Mouse (Mus musculus) cerebellum, postnatal 4 days (tissue): ENCODE results near the gene Csnk1g2.

Experiments used
- DNase-seq, 2 experiments: peaks; one replicate each; pipeline ENCODE4 v3.0.0; 2022; ENCODE audit warnings: low spot score in 2 of 2, mixed read lengths in 1 of 2

The Csnk1g2 gene

DNA sequence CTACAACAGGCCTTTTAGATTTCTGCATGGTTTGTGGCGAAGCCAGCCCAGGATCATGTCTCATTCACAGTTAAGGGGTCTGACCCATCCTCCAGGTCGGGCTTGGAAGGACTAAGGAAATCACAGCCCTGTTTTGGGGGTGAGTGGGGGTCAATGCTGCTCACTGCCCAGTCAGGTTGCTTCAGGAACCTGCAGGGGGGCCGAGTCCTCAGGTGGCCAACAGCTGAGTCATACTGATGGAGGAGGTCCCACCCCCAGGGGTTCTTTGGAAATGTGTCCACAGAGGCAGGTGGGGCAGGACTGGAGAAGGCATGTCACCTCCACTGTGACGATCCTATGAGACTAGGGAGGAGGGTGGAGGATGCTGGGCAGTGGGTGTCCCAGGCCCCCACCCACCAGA is 42.8 kb downstream of the Csnk1g2 start:
- no peak for DNase-seq

GRCm38 (mm10) chr10:80665981-80666733 is 43.5 kb downstream of the Csnk1g2 start:
- no peak for DNase-seq

DNA sequence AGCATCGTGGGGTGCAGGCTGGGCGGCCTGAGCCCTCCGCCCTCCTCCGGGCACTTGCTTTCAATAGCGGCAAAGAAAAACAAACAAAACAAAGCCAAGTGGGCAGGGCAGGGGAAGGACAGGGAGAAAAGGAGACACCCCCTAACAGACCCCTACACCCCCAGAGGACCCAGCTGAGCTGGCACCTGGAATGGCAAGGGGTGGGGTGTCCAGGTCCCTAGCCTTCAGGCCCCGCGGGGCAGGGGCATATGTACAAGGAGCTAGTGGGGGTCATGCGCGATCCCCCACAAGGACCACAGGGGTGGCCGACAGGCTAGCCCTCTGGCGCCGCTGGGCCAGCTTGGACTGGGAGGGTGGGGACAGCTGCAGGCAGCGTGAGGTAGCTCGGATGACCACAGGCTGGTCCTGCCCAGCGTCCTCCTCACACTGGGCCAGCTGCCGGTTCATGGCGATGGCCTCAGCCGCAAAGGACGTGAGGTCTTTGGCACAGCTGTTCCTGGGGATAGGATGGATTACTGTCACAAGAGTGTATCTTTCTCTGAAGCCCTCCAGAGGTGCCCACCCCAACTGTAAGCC is 44.3 kb downstream of the Csnk1g2 start:
- no peak for DNase-seq

DNA sequence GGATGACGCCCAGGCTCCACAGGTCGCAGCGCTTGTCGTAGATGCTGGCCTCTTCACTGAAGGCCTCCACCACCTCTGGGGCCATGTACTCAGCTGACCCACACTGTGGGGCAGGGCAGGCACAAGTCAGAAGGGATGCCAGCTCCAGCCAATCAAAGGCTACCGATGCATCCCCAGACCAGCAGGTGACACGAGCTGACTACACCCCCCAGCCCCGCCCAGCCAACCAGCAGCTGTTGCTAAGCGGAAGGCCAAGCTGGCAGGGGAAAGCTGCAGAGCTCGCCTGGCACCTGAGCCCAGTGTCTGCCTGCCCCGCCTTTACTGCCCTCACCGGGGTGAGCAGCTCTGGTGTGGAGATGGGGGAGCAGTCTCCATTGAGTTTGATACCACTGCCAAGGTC is 46.0 kb downstream of the Csnk1g2 start:
- DNase-seq: peak in 1 of 2 experiments; percentile 38

DNA sequence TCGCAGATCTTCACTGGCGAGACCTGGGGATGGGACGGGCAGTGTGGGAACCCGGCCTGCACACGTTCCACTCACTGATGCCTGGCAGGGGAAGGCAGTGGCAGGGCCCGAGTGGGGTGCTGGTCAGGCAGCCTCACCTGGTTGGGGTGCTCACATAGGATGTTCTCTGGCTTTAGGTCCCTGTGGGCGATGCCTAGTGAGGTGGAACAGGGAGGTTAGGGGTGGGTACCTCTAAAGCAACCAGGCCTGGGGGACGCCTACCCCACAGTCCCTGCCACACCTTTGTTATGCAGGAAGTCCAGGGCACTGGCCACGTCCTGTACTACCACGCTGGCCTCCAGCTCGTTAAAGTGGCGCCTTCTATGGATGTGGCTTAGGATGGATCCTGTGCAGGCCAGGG is 46.4 kb downstream of the Csnk1g2 start:
- no peak for DNase-seq

- peak in 1 of 2 experiments; percentile 71 for DNase-seq
Measured at GRCm38 (mm10) chr10:80669737-80670485, 47.3 kb downstream of the Csnk1g2 start.

DNA sequence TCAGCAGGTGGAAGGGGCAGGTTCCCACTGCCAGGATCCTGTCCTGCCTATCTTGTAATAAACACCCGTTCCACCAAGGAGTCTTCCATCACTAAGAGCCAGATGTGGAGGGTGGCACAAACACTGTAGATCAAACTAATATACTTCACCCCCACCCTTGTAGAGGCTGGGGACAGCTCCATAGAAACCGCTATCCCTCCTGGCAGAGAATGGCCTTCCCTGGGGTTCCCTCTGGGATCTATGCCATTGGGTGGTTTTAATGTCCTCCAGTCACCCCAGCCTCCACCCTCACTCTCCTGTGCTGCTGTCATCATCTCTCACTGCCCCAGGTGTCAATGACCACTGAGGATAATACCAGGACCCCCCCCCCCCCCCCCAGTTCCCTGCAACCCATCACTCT is 47.9 kb downstream of the Csnk1g2 start:
- no peak for DNase-seq

DNA sequence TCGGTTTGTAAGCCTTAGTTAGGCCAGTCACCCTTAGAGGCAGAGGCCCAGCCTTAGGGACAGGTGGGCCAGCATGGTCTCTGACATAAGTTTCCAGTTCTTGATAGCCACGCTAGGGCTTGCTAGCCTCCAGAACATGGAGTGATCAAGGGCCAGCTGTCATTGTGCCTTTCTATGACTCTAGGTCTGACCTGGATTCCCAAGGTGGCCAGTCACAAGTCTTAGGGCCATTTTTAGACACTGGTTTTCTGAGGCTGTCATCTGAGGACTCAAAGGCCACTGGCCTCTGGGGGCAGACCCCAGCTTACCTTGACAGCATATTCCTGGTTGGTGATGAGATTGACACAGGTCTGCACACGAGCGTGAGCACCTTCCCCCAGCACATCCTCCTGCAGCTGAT is 48.6 kb downstream of the Csnk1g2 start:
- DNase-seq: no peak

DNA sequence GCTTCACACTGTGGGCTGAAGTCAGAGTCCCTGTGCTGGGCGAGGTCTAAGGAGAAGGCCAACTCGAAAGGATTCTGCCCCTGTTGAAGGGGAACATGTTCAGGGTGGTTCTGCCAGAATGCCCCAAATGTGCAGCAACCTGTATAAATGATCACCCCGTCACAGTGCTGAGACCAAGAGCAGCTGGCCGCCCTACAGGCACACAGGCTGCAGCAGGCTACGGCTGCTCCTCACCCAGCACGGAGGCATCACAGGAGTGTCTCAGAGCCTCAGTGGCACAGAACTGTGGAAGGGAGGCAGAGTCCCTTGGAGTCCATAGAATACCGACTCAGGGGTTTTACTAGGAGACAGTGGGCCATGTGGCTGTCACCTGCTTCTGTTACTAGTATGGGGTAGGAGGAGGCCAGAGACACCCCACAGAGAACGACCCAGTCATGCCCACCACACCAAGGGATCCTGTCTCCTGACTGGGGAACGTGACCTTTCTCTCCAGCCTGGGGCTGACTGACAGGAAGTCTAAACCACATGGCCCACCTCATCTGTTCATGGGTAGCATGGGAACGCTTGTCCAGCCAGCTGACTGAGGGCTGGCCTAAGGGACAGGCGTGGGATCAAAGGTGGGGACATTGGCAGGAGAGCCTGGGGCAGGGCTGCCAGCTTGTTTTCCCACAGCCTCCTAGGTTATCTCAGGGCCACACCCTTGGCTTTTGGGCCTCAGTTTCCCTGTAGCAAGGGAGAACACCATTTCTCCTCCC is 49.5 kb downstream of the Csnk1g2 start:
- DNase-seq: no peak

- no peak for DNase-seq
Measured at GRCm38 (mm10) chr10:80673690-80674089, 51.1 kb downstream of the Csnk1g2 start.

- DNase-seq: no peak
Measured at GRCm38 (mm10) chr10:80674161-80674711, 51.6 kb downstream of the Csnk1g2 start.

DNA sequence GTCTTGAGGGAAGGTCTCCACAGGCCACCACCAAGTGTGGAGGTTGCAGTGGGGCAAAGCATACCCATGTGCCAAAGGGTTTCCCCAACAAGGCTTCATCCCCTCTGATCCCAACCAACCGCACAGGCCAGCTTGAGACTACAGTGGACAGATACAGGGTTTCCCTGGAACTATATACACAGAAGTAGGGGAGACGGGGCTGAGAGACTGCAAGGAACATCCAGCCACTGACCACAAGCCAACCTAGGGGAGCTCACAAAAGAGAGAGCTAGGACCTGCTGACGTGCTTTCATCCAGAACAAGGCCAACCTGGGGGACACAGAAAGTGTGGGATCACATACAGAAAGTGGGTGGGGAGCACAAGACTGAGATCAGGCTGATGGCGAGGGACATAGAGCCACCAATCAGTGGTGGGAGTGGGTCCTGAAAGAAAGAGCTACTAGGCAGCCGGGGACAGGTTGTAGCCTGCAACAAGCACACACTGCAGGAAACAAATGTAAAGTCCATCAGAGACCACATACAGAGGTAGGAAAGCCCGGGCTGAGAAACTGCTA is 52.3 kb downstream of the Csnk1g2 start:
- DNase-seq: no peak

GRCm38 (mm10) chr10:80675405-80676197 is 53.0 kb downstream of the Csnk1g2 start:
- DNase-seq: no peak

- DNase-seq: peak; percentile 98 to 99
Measured at GRCm38 (mm10) chr10:80676198-80676928, 53.7 kb downstream of the Csnk1g2 start.

GRCm38 (mm10) chr10:80677128-80677875 is 54.7 kb downstream of the Csnk1g2 start:
- DNase-seq: no peak

DNA sequence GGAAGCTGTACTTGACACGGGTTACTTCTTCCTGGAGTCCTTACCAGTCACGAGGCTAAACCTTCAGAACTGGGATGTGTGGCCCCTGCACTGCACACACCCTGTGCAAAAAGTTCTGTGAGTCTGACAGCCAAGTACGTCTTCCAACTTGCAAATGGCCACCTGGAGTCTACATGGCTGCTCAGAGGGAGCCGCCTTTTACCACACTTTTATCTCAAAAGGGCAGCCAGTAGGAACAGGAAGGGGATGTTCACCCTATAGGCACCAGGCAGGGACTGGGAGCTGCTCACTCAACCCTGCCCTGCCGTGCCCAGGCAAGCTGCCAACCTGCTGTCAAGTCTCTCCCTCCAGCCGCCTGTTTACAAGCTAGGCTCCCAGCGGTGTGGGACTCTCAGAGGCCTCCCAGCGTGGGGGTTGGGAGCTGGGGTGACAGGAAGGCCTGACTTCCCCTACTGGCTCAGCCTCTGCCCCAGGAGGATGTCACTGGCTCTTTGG is 55.4 kb downstream of the Csnk1g2 start, which contains the start of gene Mknk2:
TSS of gene Mknk2 (minus strand) at position 171 of the 495 bp plus-strand sequence.
- DNase-seq: peak; percentile 74 to 88

DNA sequence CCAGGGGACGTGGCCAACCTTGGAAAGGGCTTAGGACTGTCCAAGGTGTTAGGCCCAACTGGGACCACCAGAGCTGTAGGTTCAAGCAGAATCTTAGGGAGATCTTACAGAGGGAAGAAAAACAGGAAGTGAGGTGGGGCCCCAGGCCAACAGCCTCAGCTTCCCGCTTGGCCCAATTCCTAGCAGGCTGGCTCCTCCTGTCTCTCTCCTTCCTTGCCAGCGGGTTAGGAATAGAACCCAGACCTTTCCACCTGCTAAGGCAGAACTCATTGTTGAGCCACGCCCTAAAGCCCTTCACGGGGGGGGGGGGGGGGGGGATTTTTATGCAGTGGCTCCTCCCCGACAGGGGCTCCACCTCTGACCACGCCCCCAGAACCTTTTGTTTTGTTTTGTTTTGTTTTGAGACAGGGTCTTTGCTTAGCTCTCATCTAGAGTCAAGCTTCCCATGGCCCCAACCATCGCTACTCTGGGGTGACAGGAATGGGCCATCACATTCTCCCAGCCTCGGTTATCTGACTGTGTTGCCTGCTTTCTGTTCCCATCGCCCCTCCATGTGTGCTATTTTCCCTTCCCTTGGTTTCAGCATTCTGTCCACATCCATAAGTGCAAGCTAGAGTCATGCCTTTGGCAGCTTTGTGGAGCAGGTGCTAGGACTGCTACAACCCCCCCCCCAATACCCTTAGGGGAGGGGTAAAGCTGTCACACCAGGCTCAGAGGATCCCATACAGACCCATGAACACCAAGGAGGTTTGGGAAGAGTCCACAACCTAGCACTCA is 56.2 kb downstream of the Csnk1g2 start:
- DNase-seq: no peak
